Mouse (Mus musculus) myocyte (in vitro differentiated cells): ENCODE measurements around the gene Dhx57. TPM values are rescaled to one million over a fixed set of nuclear protein-coding genes. Genes with fewer than 3 reads are reported as not detected.
"Not testable (repeated sequence)": the region's sequence is repeated elsewhere in the genome, so short reads cannot be mapped to it uniquely, and the experiment has no call there.

Experiments
- H3K27me3 ChIP-seq: one replicate; pipeline ENCODE4 v1.6.1; 2011; ENCODE audit not compliant: control insufficient read depth, insufficient read depth, insufficient read length
- H3K36me3 ChIP-seq: one replicate; pipeline ENCODE4 v1.6.1; 2011; ENCODE audit not compliant: control insufficient read depth, insufficient read depth
- H3K4me2 ChIP-seq: one replicate; pipeline ENCODE4 v1.6.1; 2011; ENCODE audit warnings: low read depth, control low read depth
- H3K4me3 ChIP-seq: one replicate; pipeline ENCODE4 v1.5.1; 2011; ENCODE audit warnings: mild to moderate bottlenecking, control low read depth, moderate library complexity
- H3K79me2 ChIP-seq: one replicate; pipeline ENCODE4 v1.6.1; 2011; ENCODE audit not compliant: control insufficient read depth, insufficient read depth
- H3ac ChIP-seq: one replicate; pipeline ENCODE4 v1.6.1; 2011; ENCODE audit not compliant: control insufficient read depth, insufficient read length
- CEBPB ChIP-seq: IDR thresholded peaks from 2 replicates; pipeline ENCODE4 v1.6.1; 2011; ENCODE audit warnings: mild to moderate bottlenecking, moderate library complexity; ENCODE audit not compliant: poor library complexity, insufficient read depth, severe bottlenecking
- E2F4 ChIP-seq: IDR thresholded peaks from one replicate; pipeline ENCODE4 v1.6.1; 2011; ENCODE audit warnings: mild to moderate bottlenecking, control low read depth, moderate library complexity; ENCODE audit not compliant: insufficient read depth
- MAX ChIP-seq: IDR thresholded peaks from one replicate; pipeline ENCODE4 v1.6.1; 2011; ENCODE audit warnings: low read depth, mild to moderate bottlenecking, control low read depth
- MYOD1 ChIP-seq, 3 experiments: IDR thresholded peaks; one replicate each; pipeline ENCODE4 v1.6.1; 2011; ENCODE audit warnings: control low read depth in 2 of 3, low read depth in 2 of 3, mild to moderate bottlenecking in 2 of 3, moderate library complexity in 1 of 3; ENCODE audit not compliant: insufficient read length in 2 of 3, control insufficient read depth in 1 of 3
- MYOG ChIP-seq, 3 experiments: IDR thresholded peaks; one replicate each; pipeline ENCODE4 v1.6.1; 2011; ENCODE audit warnings: control low read depth in 2 of 3, low read depth in 2 of 3, mild to moderate bottlenecking in 2 of 3; ENCODE audit not compliant: insufficient read length in 2 of 3, control insufficient read depth in 1 of 3, insufficient read depth in 1 of 3
- POLR2A ChIP-seq: IDR thresholded peaks from one replicate; pipeline ENCODE4 v1.6.1; 2011; ENCODE audit warnings: low read depth, mild to moderate bottlenecking, control low read depth, moderate library complexity; ENCODE audit not compliant: insufficient read length
- POLR2AphosphoS2 ChIP-seq: IDR thresholded peaks from one replicate; pipeline ENCODE4 v1.6.1; 2011; ENCODE audit warnings: low read depth, control low read depth; ENCODE audit not compliant: insufficient read length
- REST ChIP-seq: IDR thresholded peaks from one replicate; pipeline ENCODE4 v1.6.1; 2011; ENCODE audit warnings: mild to moderate bottlenecking, control low read depth, moderate library complexity; ENCODE audit not compliant: insufficient read depth, insufficient read length
- SRF ChIP-seq: IDR thresholded peaks from one replicate; pipeline ENCODE4 v1.6.1; 2011; ENCODE audit warnings: low read depth; ENCODE audit not compliant: control insufficient read depth, insufficient read length
- TCF12 ChIP-seq: IDR thresholded peaks from one replicate; pipeline ENCODE4 v1.6.1; 2011; ENCODE audit warnings: mild to moderate bottlenecking, control low read depth; ENCODE audit not compliant: poor library complexity, insufficient read depth, severe bottlenecking
- TCF3 ChIP-seq: IDR thresholded peaks from one replicate; pipeline ENCODE4 v1.6.1; 2011; ENCODE audit warnings: low read depth, control low read depth; ENCODE audit not compliant: insufficient read length
- USF1 ChIP-seq: IDR thresholded peaks from one replicate; pipeline ENCODE4 v1.6.1; 2011; ENCODE audit warnings: low read depth, mild to moderate bottlenecking, control low read depth, moderate library complexity
- polyA plus RNA-seq: library from polyadenylated mRNA; unstranded; fragments of >200 nt; fragmentation: generic; extraction: Trizol; gene quantifications from one replicate; pipeline ENCODE4 v1.2.1, GENCODE M21; 2012; ENCODE audit warnings: missing spikeins

Gene Dhx57
- polyA plus RNA-seq, 1 experiment: 7.4 TPM

DNA sequence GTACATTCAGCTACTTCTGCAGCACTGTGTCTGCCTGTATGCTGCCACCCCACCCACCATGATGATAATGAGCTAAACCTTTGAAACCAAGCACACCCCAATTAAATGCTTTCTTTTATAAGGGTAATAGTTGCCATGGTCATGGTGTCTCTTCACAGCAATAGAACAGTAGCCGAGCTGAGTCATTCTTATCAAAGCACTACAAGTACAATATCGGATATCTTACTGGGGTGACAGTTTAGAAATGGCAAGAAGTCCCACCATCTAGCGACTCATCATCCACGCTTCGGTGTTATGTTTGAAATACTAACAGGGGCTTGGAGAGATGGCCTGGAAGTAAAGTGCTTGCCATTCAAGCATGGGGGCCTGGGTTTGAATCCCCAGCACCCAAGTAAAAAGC, 56.4 kb downstream of the Dhx57 start:
- no peak overlapping the region for H3K4me3 ChIP-seq
- H3ac ChIP-seq: no peak overlapping the region
- no peak overlapping the region for H3K4me2 ChIP-seq
- no peaks in the 10 kb centered on the region for H3K27me3 ChIP-seq
- no peaks in the 10 kb centered on the region for H3K36me3 ChIP-seq
- TF ChIP-seq POLR2AphosphoS2: no peak
- no peak for TF ChIP-seq TCF3
- TF ChIP-seq USF1: no peak
- TF ChIP-seq TCF12: no peak
- TF ChIP-seq POLR2A: no peak
- no peak for TF ChIP-seq MAX
- TF ChIP-seq MYOD1 (IDR thresholded peaks at IDR 0.05; ENCODE audit: control insufficient read depth in 1 of 3, insufficient read length in 2 of 3, low read depth in 2 of 3): no peak
- no peaks in the 10 kb centered on the region for H3K79me2 ChIP-seq

DNA sequence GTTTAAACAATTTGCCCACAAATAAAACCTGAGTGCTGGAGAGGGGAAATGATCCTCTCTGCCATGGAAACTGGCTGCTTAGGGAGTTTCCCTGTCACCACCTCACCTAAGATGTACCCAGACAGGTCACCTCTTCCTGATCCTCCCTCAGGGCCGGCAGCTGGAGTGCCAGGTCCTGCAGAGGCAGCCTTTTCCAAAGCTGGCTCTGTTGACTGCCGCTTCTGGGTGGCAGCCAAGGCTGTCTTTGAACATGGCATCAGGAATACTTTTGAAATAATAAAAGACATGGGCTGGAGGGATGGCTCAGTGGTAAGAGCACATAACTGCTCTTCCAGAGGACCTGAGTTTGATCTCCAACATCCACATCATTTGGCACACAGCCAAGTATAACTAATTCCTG, 60.9 kb downstream of the Dhx57 start:
- H3K79me2 ChIP-seq: no peaks in the 10 kb centered on the region
- H3ac ChIP-seq: no peak overlapping the region
- no peak overlapping the region for H3K4me3 ChIP-seq
- peaks cover 4% of the 10 kb centered on the region for H3K36me3 ChIP-seq
- TF ChIP-seq TCF12 (no peak), E2F4 (no peak), MYOG (IDR thresholded peaks at IDR 0.05; ENCODE audit: control insufficient read depth in 1 of 3, insufficient read depth in 1 of 3, insufficient read length in 2 of 3, low read depth in 2 of 3) (no peak), SRF (no peak), POLR2A (no peak)
- no peak overlapping the region for H3K4me2 ChIP-seq
- no peaks in the 10 kb centered on the region for H3K27me3 ChIP-seq

DNA sequence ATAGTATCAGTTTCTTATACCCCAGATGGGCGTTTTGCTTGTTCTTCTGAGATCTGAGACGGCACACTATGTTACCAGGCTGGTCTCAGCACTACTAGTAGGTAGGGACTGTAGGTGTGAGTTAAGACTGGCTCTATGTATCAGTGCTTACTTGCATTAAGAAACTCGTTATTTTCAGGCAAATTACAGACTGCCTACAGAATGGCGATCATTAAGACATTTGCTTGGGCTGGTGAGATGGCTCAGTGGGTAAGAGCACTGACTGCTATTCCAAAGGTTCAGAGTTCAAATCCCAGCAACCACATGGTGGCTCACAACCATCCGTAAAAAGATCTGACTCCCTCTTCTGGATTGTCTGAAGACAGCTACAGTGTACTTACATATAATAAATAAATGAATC, 65.1 kb downstream of the Dhx57 start:
- not testable (repeated sequence) for H3K27me3 ChIP-seq, H3K36me3 ChIP-seq, H3ac ChIP-seq, H3K79me2 ChIP-seq
- H3K4me3 ChIP-seq: peak overlapping the region; percentile 54
- peak overlapping the region; percentile 81 for H3K4me2 ChIP-seq

DNA sequence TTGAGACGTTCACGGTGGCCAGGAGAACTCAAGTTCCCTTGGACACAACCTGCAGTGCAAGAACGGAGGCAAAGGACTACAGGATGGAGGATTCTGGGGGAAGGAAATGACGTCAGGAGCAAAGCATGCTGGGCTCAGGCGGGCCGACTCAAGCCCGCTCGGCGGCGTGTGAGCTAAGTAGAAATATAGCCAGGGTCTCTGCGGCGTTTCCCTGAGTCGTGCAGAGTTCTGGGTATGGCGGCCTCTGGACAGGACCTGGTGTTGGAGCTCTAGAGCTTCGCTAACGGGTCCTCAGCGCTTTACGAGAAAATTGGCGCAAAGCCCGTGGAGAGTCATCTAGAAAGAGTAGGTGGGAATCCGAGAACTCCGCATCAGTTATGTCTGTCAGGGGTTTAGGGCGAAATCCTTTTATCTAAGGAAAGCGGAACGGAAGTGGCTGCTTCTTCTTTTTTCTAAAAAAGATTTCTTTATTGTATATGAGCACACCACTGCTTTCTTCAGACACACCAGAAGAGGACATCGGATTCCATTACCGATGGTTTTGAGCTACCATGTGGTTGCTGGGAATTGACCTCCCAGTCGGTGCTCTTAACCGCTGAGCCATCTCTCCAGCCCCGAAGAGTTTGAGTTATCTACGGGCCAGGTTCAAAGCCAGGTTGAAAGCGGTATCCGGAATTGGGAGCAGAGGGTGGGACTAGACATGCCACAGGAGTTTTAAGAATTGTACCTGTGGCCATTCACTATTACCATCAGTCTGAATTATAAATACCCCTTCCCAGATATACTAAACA, 65.8 kb downstream of the Dhx57 start, which contains the start of gene Gemin6:
Gemin6 (plus strand) TSS at position 116 of the 791 bp plus-strand sequence.
- Histone ChIP-seq H3ac (peak within 1 kb of the TSS; percentile 49), H3K36me3 (peaks cover 4% of the 10 kb centered on the region), H3K4me2 (peak within 1 kb of the TSS; percentile 81), H3K27me3 (no peaks in the 10 kb centered on the region), H3K79me2 (no peaks in the 10 kb centered on the region), H3K4me3 (peak within 1 kb of the TSS; percentile 54)
- TF ChIP-seq POLR2AphosphoS2: peak; percentile 72
- TF ChIP-seq POLR2A: peak; percentile 77
- TF ChIP-seq MYOG (IDR thresholded peaks at IDR 0.05; ENCODE audit: control insufficient read depth in 1 of 3, insufficient read depth in 1 of 3, insufficient read length in 2 of 3, low read depth in 2 of 3): no peak
- no peak for TF ChIP-seq REST
- TF ChIP-seq TCF12: no peak
- no peak for TF ChIP-seq SRF
- TF ChIP-seq TCF3: no peak
- TF ChIP-seq MYOD1 (IDR thresholded peaks at IDR 0.05; ENCODE audit: control insufficient read depth in 1 of 3, insufficient read length in 2 of 3, low read depth in 2 of 3): no peak
- TF ChIP-seq E2F4: peak; percentile 92
- TF ChIP-seq CEBPB: no peak
- TF ChIP-seq USF1: no peak
- peak; percentile 31 for TF ChIP-seq MAX

DNA sequence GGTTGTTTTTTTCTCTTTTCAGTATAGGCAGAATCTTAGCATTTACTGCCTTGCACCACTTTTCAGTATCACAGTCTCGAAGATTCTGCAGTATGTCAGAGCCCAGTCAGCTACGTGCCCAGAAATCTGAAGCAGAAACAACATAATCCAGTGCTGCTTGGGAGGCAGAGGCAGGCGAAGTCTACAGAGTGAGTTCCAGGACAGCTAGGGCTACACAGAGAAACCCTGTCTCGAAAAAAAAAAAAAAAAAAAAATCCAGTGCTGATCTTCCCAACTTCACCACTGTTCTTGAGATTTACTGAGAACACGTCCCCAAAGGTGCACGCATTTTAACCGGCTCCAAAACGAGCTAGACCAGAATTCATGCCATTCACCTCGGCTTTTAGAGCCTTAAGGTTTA, 66.4 kb downstream of the Dhx57 start:
- H3K36me3 ChIP-seq: peaks cover 4% of the 10 kb centered on the region
- H3K27me3 ChIP-seq: no peaks in the 10 kb centered on the region
- TF ChIP-seq MYOD1 (IDR thresholded peaks at IDR 0.05; ENCODE audit: control insufficient read depth in 1 of 3, insufficient read length in 2 of 3, low read depth in 2 of 3) (no peak), MYOG (IDR thresholded peaks at IDR 0.05; ENCODE audit: control insufficient read depth in 1 of 3, insufficient read depth in 1 of 3, insufficient read length in 2 of 3, low read depth in 2 of 3) (no peak), CEBPB (no peak), USF1 (no peak), SRF (no peak), POLR2A (no peak), POLR2AphosphoS2 (no peak), E2F4 (no peak), TCF12 (no peak)
- peak overlapping the region; percentile 54 for H3K4me3 ChIP-seq
- peak overlapping the region; percentile 49 for H3ac ChIP-seq
- peak overlapping the region; percentile 81 for H3K4me2 ChIP-seq
- H3K79me2 ChIP-seq: no peaks in the 10 kb centered on the region
